17 mouse cellular contexts compared by ENCODE assay signal in genomic region chr13:37715058-37715712, GRCm38 (mm10).
DNase-seq lines count a peak whose midpoint lies in the region; ATAC-seq lines count a peak whose summit lies in the region.
"Had no signal": no experiment of that assay in that cellular context is flagged by ENCODE, and none has a peak within 500 bp of the region (broad histone marks: within the 10 kb centered on the region; RNA-seq: fewer than 3 reads in every experiment).

No protein-coding gene starts in this region.

- no peak overlapping the region for H3K9ac ChIP-seq in kidney, embryonic 15.5 days
- no peak overlapping the region for H3K9ac ChIP-seq in intestine, embryonic 14.5 days (ENCODE audit: low read length)
- no peak overlapping the region for H3K9ac ChIP-seq in stomach, embryonic 15.5 days
- no peak overlapping the region for H3K9ac ChIP-seq in hindbrain, embryonic 16.5 days (ENCODE audit: low read depth, low read length)
- H3K9ac ChIP-seq: embryonic facial prominence, embryonic 13.5 days; forebrain, embryonic 13.5 days; heart, embryonic 13.5 days; hindbrain, embryonic 13.5 days; lung, embryonic 15.5 days had no signal

- DNase-seq in kidney, adult 11 months, result peak; percentile 22
- DNase-seq in intestine, embryonic 14.5 days (ENCODE audit: low spot score), result no peak
- peak; percentile 46 for DNase-seq in liver
- DNase-seq in thymus, postnatal 10 days (ENCODE audit: low spot score in 2 of 2), result no peak
- DNase-seq in layer of hippocampus, postnatal 25 days (ENCODE audit: extremely low spot score in 1 of 2, low spot score in 1 of 2), result no peak
- DNase-seq: cerebellum, postnatal 10 days; thymus, postnatal 4 days had no signal

- no peaks in the 10 kb centered on the region for H3K9me3 ChIP-seq in kidney, embryonic 15.5 days (replicated peaks)
- H3K9me3 ChIP-seq in intestine, embryonic 14.5 days (ENCODE audit: control insufficient read depth, low read length), result no peaks in the 10 kb centered on the region
- no peaks in the 10 kb centered on the region for H3K9me3 ChIP-seq in stomach, embryonic 15.5 days
- no peaks in the 10 kb centered on the region for H3K9me3 ChIP-seq in hindbrain, embryonic 16.5 days (ENCODE audit: control insufficient read depth, low read length)
- H3K9me3 ChIP-seq: embryonic facial prominence, embryonic 13.5 days; forebrain, embryonic 13.5 days; heart, embryonic 13.5 days; hindbrain, embryonic 13.5 days; lung, embryonic 15.5 days had no signal

- no peak overlapping the region for H3K27ac ChIP-seq in kidney, embryonic 15.5 days
- H3K27ac ChIP-seq in intestine, embryonic 14.5 days (ENCODE audit: low read depth), result peak overlapping the region; percentile 22; the same call in 1 of the 2 replicates
- H3K27ac ChIP-seq in stomach, embryonic 15.5 days, result peak overlapping the region; percentile 50; the same call in 1 of the 2 replicates
- no peak overlapping the region for H3K27ac ChIP-seq in hindbrain, embryonic 16.5 days (ENCODE audit: low read depth, low read length)
- H3K27ac ChIP-seq: embryonic facial prominence, embryonic 13.5 days; forebrain, embryonic 13.5 days; heart, embryonic 13.5 days; hindbrain, embryonic 13.5 days; layer of hippocampus, adult 2 months; lung, embryonic 15.5 days had no signal

- no peaks in the 10 kb centered on the region for H3K27me3 ChIP-seq in kidney, embryonic 15.5 days
- H3K27me3 ChIP-seq in intestine, embryonic 14.5 days (replicated peaks; ENCODE audit: control insufficient read depth, insufficient read depth, low read length), result no peaks in the 10 kb centered on the region
- H3K27me3 ChIP-seq in stomach, embryonic 15.5 days (replicated peaks), result no peaks in the 10 kb centered on the region
- H3K27me3 ChIP-seq in hindbrain, embryonic 16.5 days (replicated peaks; ENCODE audit: control insufficient read depth, insufficient read depth, low read length), result no peaks in the 10 kb centered on the region
- H3K27me3 ChIP-seq: embryonic facial prominence, embryonic 13.5 days; forebrain, embryonic 13.5 days; heart, embryonic 13.5 days; hindbrain, embryonic 13.5 days; lung, embryonic 15.5 days had no signal

- no peak overlapping the region for H3K4me2 ChIP-seq in kidney, embryonic 15.5 days
- no peak overlapping the region for H3K4me2 ChIP-seq in intestine, embryonic 14.5 days (ENCODE audit: low read length)
- H3K4me2 ChIP-seq in stomach, embryonic 15.5 days, result no peak overlapping the region
- H3K4me2 ChIP-seq in hindbrain, embryonic 16.5 days (ENCODE audit: low read length), result no peak overlapping the region
- H3K4me2 ChIP-seq: embryonic facial prominence, embryonic 13.5 days; forebrain, embryonic 13.5 days; heart, embryonic 13.5 days; hindbrain, embryonic 13.5 days; lung, embryonic 15.5 days had no signal

- no peak for ATAC-seq in kidney, embryonic 15.5 days (replicated peaks; ENCODE audit: low FRiP score)
- peak; percentile 73 for ATAC-seq in intestine, embryonic 14.5 days (replicated peaks; ENCODE audit: low FRiP score, low TSS enrichment, low read depth)
- ATAC-seq in stomach, embryonic 15.5 days (ENCODE audit: insufficient read depth, low FRiP score, low read depth), result peak; percentile 66; the same call in 1 of the 2 replicates
- no peak for ATAC-seq in hindbrain, embryonic 16.5 days
- ATAC-seq: forebrain, embryonic 13.5 days had no signal

- 0 out of 2 replicates have a peak, but pooled peaks cover 3% of the 10 kb centered on the region for H3K4me1 ChIP-seq in kidney, embryonic 15.5 days
- no peaks in the 10 kb centered on the region; the same call in 1 of the 2 replicates for H3K4me1 ChIP-seq in intestine, embryonic 14.5 days (replicated peaks; ENCODE audit: control insufficient read depth, insufficient read depth, low read length)
- H3K4me1 ChIP-seq in stomach, embryonic 15.5 days, result peaks cover 5% of the 10 kb centered on the region; the same call in 1 of the 2 replicates
- H3K4me1 ChIP-seq in hindbrain, embryonic 16.5 days (ENCODE audit: control insufficient read depth, insufficient read depth, low read depth, low read length), result no peaks in the 10 kb centered on the region
- H3K4me1 ChIP-seq: embryonic facial prominence, embryonic 13.5 days; forebrain, embryonic 13.5 days; hindbrain, embryonic 13.5 days; lung, embryonic 15.5 days had no signal

- no peak overlapping the region for H3K4me3 ChIP-seq in kidney, embryonic 15.5 days (replicated peaks)
- no peak overlapping the region for H3K4me3 ChIP-seq in intestine, embryonic 14.5 days (ENCODE audit: low read depth, low read length)
- H3K4me3 ChIP-seq in stomach, embryonic 15.5 days (replicated peaks), result no peak overlapping the region
- no peak overlapping the region for H3K4me3 ChIP-seq in hindbrain, embryonic 16.5 days (ENCODE audit: low read length)
- H3K4me3 ChIP-seq: embryonic facial prominence, embryonic 13.5 days; forebrain, embryonic 13.5 days; heart, embryonic 13.5 days; hindbrain, embryonic 13.5 days; layer of hippocampus, adult 2 months; lung, embryonic 15.5 days; myocyte had no signal

- WGBS in kidney, embryonic 15.5 days, result 49% methylated on average over 9 of the region's 9 CpGs
- WGBS in intestine, embryonic 14.5 days, result 40% methylated on average over 9 of the region's 9 CpGs
- 37% methylated on average over 9 of the region's 9 CpGs for WGBS in stomach, embryonic 15.5 days
- WGBS in hindbrain, embryonic 16.5 days, result 55% methylated on average over 9 of the region's 9 CpGs

- H3K36me3 ChIP-seq in kidney, embryonic 15.5 days, result no peaks in the 10 kb centered on the region
- H3K36me3 ChIP-seq in intestine, embryonic 14.5 days (ENCODE audit: control insufficient read depth, insufficient read depth, low read length), result no peaks in the 10 kb centered on the region
- no peaks in the 10 kb centered on the region for H3K36me3 ChIP-seq in stomach, embryonic 15.5 days
- no peaks in the 10 kb centered on the region for H3K36me3 ChIP-seq in hindbrain, embryonic 16.5 days (ENCODE audit: control insufficient read depth, insufficient read depth, low read length)
- H3K36me3 ChIP-seq: embryonic facial prominence, embryonic 13.5 days; heart, embryonic 13.5 days; hindbrain, embryonic 13.5 days; lung, embryonic 15.5 days had no signal

Comparison
In these comparisons a context has a peak if more than half of its experiments do, and no peak if none do; other contexts are left out.
1. DNase-seq: peak in kidney, adult 11 months (single experiment) and liver (single experiment); none in intestine, embryonic 14.5 days (single experiment), thymus, postnatal 10 days (0 of 2) and layer of hippocampus, postnatal 25 days (0 of 2).
2. ATAC-seq: peak in intestine, embryonic 14.5 days (single experiment) and stomach, embryonic 15.5 days (single experiment); none in kidney, embryonic 15.5 days (single experiment) and hindbrain, embryonic 16.5 days (single experiment).
3. H3K27ac ChIP-seq: peak in intestine, embryonic 14.5 days (single experiment) and stomach, embryonic 15.5 days (single experiment); none in kidney, embryonic 15.5 days (single experiment) and hindbrain, embryonic 16.5 days (single experiment).